Mouse (Mus musculus) MEL (cell line): ENCODE results near the gene Rsph1. TPM values are rescaled to one million over a fixed set of nuclear protein-coding genes. Genes with fewer than 3 reads are reported as not detected.

Experiments
- DNase-seq: peaks from one replicate; pipeline ENCODE4 v3.0.0; 2011; ENCODE audit warnings: low read depth, low spot score
- H3K27ac ChIP-seq: 2 replicates; pipeline ENCODE4 v1.5.1; 2012; ENCODE audit warnings: low read depth, mild to moderate bottlenecking, control low read depth, low read length, moderate library complexity; ENCODE audit not compliant: control insufficient read depth
- H3K27me3 ChIP-seq, 2 experiments: fragments of 150-350 bp in 1 of 2; sonication (generic) in 1 of 2; 2 replicates each; pipeline ENCODE4 v1.6.1; 2012; ENCODE audit warnings: low read length in 2 of 2, mild to moderate bottlenecking in 2 of 2, improper control_type of control experiment in 1 of 2, moderate library complexity in 1 of 2; ENCODE audit not compliant: insufficient read depth in 2 of 2, control insufficient read depth in 1 of 2
- H3K36me3 ChIP-seq, 2 experiments: 2 replicates each; pipeline ENCODE4 v1.6.1; 2012 to 2014; ENCODE audit warnings: low read length in 2 of 2, improper control_type of control experiment in 1 of 2, inconsistent platforms in 1 of 2, mild to moderate bottlenecking in 1 of 2; ENCODE audit not compliant: insufficient read depth in 2 of 2, control insufficient read depth in 1 of 2
- H3K4me1 ChIP-seq, 2 experiments: fragments of 150-350 bp in 1 of 2; sonication (generic) in 1 of 2; 2 replicates each; pipeline ENCODE4 v1.6.1; 2012; ENCODE audit warnings: low read length in 2 of 2, improper control_type of control experiment in 1 of 2, mild to moderate bottlenecking in 1 of 2; ENCODE audit not compliant: insufficient read depth in 2 of 2, control insufficient read depth in 1 of 2
- H3K4me3 ChIP-seq, 2 experiments: fragments of 150-350 bp in 1 of 2; sonication (generic) in 1 of 2; 2 replicates each; pipeline ENCODE4 v1.5.1; 2012; ENCODE audit warnings: low read depth in 2 of 2, low read length in 2 of 2, mild to moderate bottlenecking in 2 of 2, moderate library complexity in 2 of 2, control low read depth in 1 of 2, improper control_type of control experiment in 1 of 2; ENCODE audit not compliant: control insufficient read depth in 1 of 2, insufficient read depth in 1 of 2
- H3K79me2 ChIP-seq: 2 replicates; pipeline ENCODE4 v1.6.1; 2012; ENCODE audit warnings: mild to moderate bottlenecking, low read length, moderate library complexity; ENCODE audit not compliant: control insufficient read depth, poor library complexity, insufficient read depth
- H3K9ac ChIP-seq: 2 replicates; pipeline ENCODE4 v1.6.1; 2012; ENCODE audit warnings: low read depth, mild to moderate bottlenecking, control low read depth, low read length, moderate library complexity; ENCODE audit not compliant: control insufficient read depth, poor library complexity, severe bottlenecking
- H3K9me3 ChIP-seq: fragments of 150-350 bp; sonication (generic); replicated peaks from 2 replicates; pipeline ENCODE4 v1.6.1; 2012; ENCODE audit warnings: mild to moderate bottlenecking, low read length, improper control_type of control experiment, moderate library complexity; ENCODE audit not compliant: insufficient read depth
- BHLHE40 ChIP-seq: IDR thresholded peaks from 2 replicates; pipeline ENCODE4 v1.6.1; 2012; ENCODE audit warnings: low read depth, mild to moderate bottlenecking, inconsistent platforms, low read length, improper control_type of control experiment, borderline replicate concordance
- CTCF ChIP-seq, 3 experiments: IDR thresholded peaks in 2 of 3; conservative IDR thresholded peaks in 1 of 3; 2 replicates each; pipeline ENCODE4 v1.5.1; 2011 to 2012; ENCODE audit warnings: low read length in 3 of 3, low read depth in 2 of 3, mild to moderate bottlenecking in 2 of 3, improper control_type of control experiment in 1 of 3, inconsistent platforms in 1 of 3, mixed read lengths in 1 of 3, moderate library complexity in 1 of 3; ENCODE audit not compliant: control insufficient read depth in 1 of 3, insufficient read depth in 1 of 3, poor library complexity in 1 of 3, severe bottlenecking in 1 of 3
- E2F4 ChIP-seq: IDR thresholded peaks from 2 replicates; pipeline ENCODE4 v1.6.1; 2011; ENCODE audit warnings: low read depth, low read length, improper control_type of control experiment, borderline replicate concordance
- EP300 ChIP-seq, 2 experiments: IDR thresholded peaks; 2 replicates each; pipeline ENCODE4 v1.6.1; 2011; ENCODE audit warnings: improper control_type of control experiment in 2 of 2, low read length in 2 of 2, low read depth in 1 of 2, mild to moderate bottlenecking in 1 of 2
- ETS1 ChIP-seq: IDR thresholded peaks from 2 replicates; pipeline ENCODE4 v1.6.1; 2012; ENCODE audit warnings: low read depth, mild to moderate bottlenecking, inconsistent platforms, low read length, improper control_type of control experiment, moderate library complexity
- GABPA ChIP-seq: IDR thresholded peaks from 2 replicates; pipeline ENCODE4 v1.6.1; 2012; ENCODE audit warnings: low read depth, mild to moderate bottlenecking, inconsistent platforms, low read length, improper control_type of control experiment, moderate library complexity
- HCFC1 ChIP-seq: IDR thresholded peaks from 2 replicates; pipeline ENCODE4 v1.6.1; 2012; ENCODE audit warnings: low read depth, mild to moderate bottlenecking, inconsistent platforms, low read length, improper control_type of control experiment, moderate library complexity
- JUND ChIP-seq: IDR thresholded peaks from 2 replicates; pipeline ENCODE4 v1.6.1; 2011; ENCODE audit warnings: low read depth, mild to moderate bottlenecking, improper control_type of control experiment, low read length
- KAT2A ChIP-seq: conservative IDR thresholded peaks from 2 replicates; pipeline ENCODE4 v1.6.1; 2012; ENCODE audit warnings: low read depth, low read length, improper control_type of control experiment, inconsistent platforms
- MAX ChIP-seq: IDR thresholded peaks from 2 replicates; pipeline ENCODE4 v1.6.1; 2011; ENCODE audit warnings: low read length, improper control_type of control experiment
- MAZ ChIP-seq: IDR thresholded peaks from 2 replicates; pipeline ENCODE4 v1.6.1; 2012; ENCODE audit warnings: low read depth, mild to moderate bottlenecking, inconsistent platforms, low read length, improper control_type of control experiment
- MXI1 ChIP-seq: IDR thresholded peaks from 2 replicates; pipeline ENCODE4 v1.6.1; 2011; ENCODE audit warnings: mild to moderate bottlenecking, low read depth, low read length, improper control_type of control experiment
- NELFE ChIP-seq: IDR thresholded peaks from 2 replicates; pipeline ENCODE4 v1.6.1; 2011; ENCODE audit warnings: low read depth, low read length, improper control_type of control experiment
- NRF1 ChIP-seq: IDR thresholded peaks from 2 replicates; pipeline ENCODE4 v1.6.1; 2014; ENCODE audit warnings: low read depth, mild to moderate bottlenecking, inconsistent platforms, low read length, improper control_type of control experiment, moderate library complexity; ENCODE audit not compliant: poor library complexity, insufficient read depth, severe bottlenecking
- POLR2A ChIP-seq, 2 experiments: IDR thresholded peaks; 2 replicates each; pipeline ENCODE4 v1.6.1; 2011 to 2012; ENCODE audit warnings: low read length in 2 of 2, mild to moderate bottlenecking in 2 of 2, control low read depth in 1 of 2, improper control_type of control experiment in 1 of 2, low read depth in 1 of 2, moderate library complexity in 1 of 2; ENCODE audit not compliant: control insufficient read depth in 1 of 2, insufficient read depth in 1 of 2, poor library complexity in 1 of 2
- POLR2AphosphoS5 ChIP-seq: IDR thresholded peaks from 2 replicates; pipeline ENCODE4 v1.6.1; 2012; ENCODE audit warnings: low read depth, borderline replicate concordance, mild to moderate bottlenecking, inconsistent platforms, low read length, moderate library complexity, mixed read lengths
- RAD21 ChIP-seq: IDR thresholded peaks from 2 replicates; pipeline ENCODE4 v1.6.1; 2011; ENCODE audit warnings: mild to moderate bottlenecking, low read depth, low read length, improper control_type of control experiment
- SIN3A ChIP-seq: IDR thresholded peaks from 2 replicates; pipeline ENCODE4 v1.6.1; 2012; ENCODE audit warnings: low read length, improper control_type of control experiment, inconsistent platforms
- SMC3 ChIP-seq: IDR thresholded peaks from 2 replicates; pipeline ENCODE4 v1.6.1; 2011; ENCODE audit warnings: low read depth, low read length, improper control_type of control experiment
- TAL1 ChIP-seq: IDR thresholded peaks from 2 replicates; pipeline ENCODE4 v1.6.1; 2012; ENCODE audit warnings: mild to moderate bottlenecking, inconsistent platforms, low read length, moderate library complexity, mixed read lengths
- TBP ChIP-seq: IDR thresholded peaks from 2 replicates; pipeline ENCODE4 v1.8.0; 2011; ENCODE audit warnings: low read depth, low read length, improper control_type of control experiment
- UBTF ChIP-seq: IDR thresholded peaks from 2 replicates; pipeline ENCODE4 v1.6.1; 2012; ENCODE audit warnings: low read depth, mild to moderate bottlenecking, inconsistent platforms, low read length, improper control_type of control experiment, moderate library complexity, borderline replicate concordance; ENCODE audit not compliant: insufficient read depth
- USF1 ChIP-seq: IDR thresholded peaks from 2 replicates; pipeline ENCODE4 v1.6.1; 2014; ENCODE audit warnings: low read depth, mild to moderate bottlenecking, inconsistent platforms, low read length, improper control_type of control experiment, moderate library complexity
- USF2 ChIP-seq, 2 experiments: IDR thresholded peaks; 2 replicates each; pipeline ENCODE4 v1.6.1; 2011 to 2012; ENCODE audit warnings: improper control_type of control experiment in 2 of 2, low read length in 2 of 2, borderline replicate concordance in 1 of 2, inconsistent platforms in 1 of 2, low read depth in 1 of 2, mild to moderate bottlenecking in 1 of 2; ENCODE audit not compliant: insufficient read depth in 1 of 2
- ZC3H11A ChIP-seq: IDR thresholded peaks from 2 replicates; pipeline ENCODE4 v1.6.1; 2012; ENCODE audit warnings: low read depth, mild to moderate bottlenecking, inconsistent platforms, low read length, improper control_type of control experiment
- ZNF384 ChIP-seq: IDR thresholded peaks from 2 replicates; pipeline ENCODE4 v1.6.1; 2012; ENCODE audit warnings: low read depth, mild to moderate bottlenecking, inconsistent platforms, low read length, improper control_type of control experiment
- polyA plus RNA-seq, 2 experiments: library from polyadenylated mRNA; stranded (reverse) in 1 of 2; unstranded in 1 of 2; fragments of >175 nt in 1 of 2; fragments of >200 nt in 1 of 2; gene quantifications; 2 replicates each; pipeline versions ENCODE4 v1.2.1 to v1.2.4; 2012; ENCODE audit warnings: low replicate concordance in 2 of 2, low read depth in 1 of 2; ENCODE audit not compliant: insufficient read length in 2 of 2, insufficient read depth in 1 of 2, missing spikeins in 1 of 2
- total RNA-seq: library from RNA; depleted of rRNA; stranded (reverse); fragments of 300-350 nt; gene quantifications from 2 replicates; pipeline ENCODE4 v1.2.3, GENCODE M21; 2012

Rsph1 gene
- total and polyA plus RNA-seq, 3 experiments: 1.3 to 3.6 TPM; not detected in 1

GRCm38 (mm10) chr17:31322446-31322845 is 45.3 kb upstream of the Rsph1 start:
- H3K9ac ChIP-seq: no peak overlapping the region
- no peak overlapping the region for H3K4me3 ChIP-seq
- no peaks in the 10 kb centered on the region for H3K79me2 ChIP-seq
- H3K27ac ChIP-seq: no peak overlapping the region
- no peaks in the 10 kb centered on the region for H3K9me3 ChIP-seq
- DNase-seq: no peak
- TF ChIP-seq CTCF (IDR thresholded peaks at IDR 0.05 in 2 of 3, conservative IDR thresholded peaks at IDR 0.05 in 1 of 3; ENCODE audit: control insufficient read depth in 1 of 3, insufficient read depth in 1 of 3, low read depth in 2 of 3, low read length in 3 of 3, poor library complexity in 1 of 3, severe bottlenecking in 1 of 3) (no peak), USF2 (IDR thresholded peaks at IDR 0.05; ENCODE audit: borderline replicate concordance in 1 of 2, insufficient read depth in 1 of 2, low read depth in 1 of 2, low read length in 2 of 2) (no peak), ETS1 (no peak), EP300 (IDR thresholded peaks at IDR 0.05; ENCODE audit: low read depth in 1 of 2, low read length in 2 of 2) (no peak), ZC3H11A (no peak), ZNF384 (no peak), SMC3 (no peak), MAZ (no peak), JUND (no peak), TBP (no peak), MXI1 (no peak), RAD21 (no peak), MAX (no peak), E2F4 (no peak), KAT2A (no peak), NRF1 (no peak), POLR2AphosphoS5 (no peak), TAL1 (no peak)
- no peaks in the 10 kb centered on the region for H3K27me3 ChIP-seq
- H3K4me1 ChIP-seq: no peaks in the 10 kb centered on the region
- H3K36me3 ChIP-seq: no peaks in the 10 kb centered on the region; a peak in 1 of 4 replicates

- Histone ChIP-seq H3K27me3 (no peaks in the 10 kb centered on the region), H3K9me3 (no peaks in the 10 kb centered on the region), H3K4me3 (no peak overlapping the region), H3K36me3 (no peaks in the 10 kb centered on the region; a peak in 1 of 4 replicates), H3K27ac (no peak overlapping the region), H3K9ac (no peak overlapping the region), H3K79me2 (no peaks in the 10 kb centered on the region), H3K4me1 (no peaks in the 10 kb centered on the region)
- TF ChIP-seq USF2 (IDR thresholded peaks at IDR 0.05; ENCODE audit: borderline replicate concordance in 1 of 2, insufficient read depth in 1 of 2, low read depth in 1 of 2, low read length in 2 of 2) (no peak), GABPA (no peak), NELFE (no peak), USF1 (no peak), POLR2AphosphoS5 (no peak), MAZ (no peak), MXI1 (no peak), POLR2A (IDR thresholded peaks at IDR 0.05; ENCODE audit: control insufficient read depth in 1 of 2, insufficient read depth in 1 of 2, low read depth in 1 of 2, low read length in 2 of 2, poor library complexity in 1 of 2) (no peak), EP300 (IDR thresholded peaks at IDR 0.05; ENCODE audit: low read depth in 1 of 2, low read length in 2 of 2) (no peak), UBTF (no peak), SMC3 (no peak), BHLHE40 (no peak), SIN3A (no peak), HCFC1 (no peak), ZC3H11A (no peak), ETS1 (no peak)
- DNase-seq: no peak
These were observed 44.2 kb upstream of the Rsph1 start for GRCm38 (mm10) chr17:31321425-31321824.
